Mouse (Mus musculus): ENCODE measurements at regions not wholly inside any gene's neighbourhood (a gene's known extent, or its start where the extent isn't known, plus 50 kb on each side); places are given as distances from the start of the nearest gene placed in this dataset.

- no peak for TF ChIP-seq CTCF (IDR thresholded peaks at IDR 0.05; ENCODE audit: low read depth)
- Histone ChIP-seq H3K4me3 (ENCODE audit: low read length) (no peak overlapping the region), H3K27ac (no peak overlapping the region), H3K4me1 (ENCODE audit: insufficient read depth, low read length) (no peaks in the 10 kb centered on the region), H3K9ac (replicated peaks; ENCODE audit: low read length) (no peak overlapping the region), H3K27me3 (ENCODE audit: insufficient read depth, low read length) (no peaks in the 10 kb centered on the region), H3K9me3 (ENCODE audit: low read length) (no peaks in the 10 kb centered on the region), H3K4me2 (ENCODE audit: low read depth, low read length) (no peak overlapping the region), H3K36me3 (ENCODE audit: insufficient read depth, low read length) (no peaks in the 10 kb centered on the region)
- DNase-seq (ENCODE audit: low spot score), result no peak
- WGBS, result 77% methylated on average over 3 of the region's 3 CpGs
- no peak for ATAC-seq
Observed at GRCm38 (mm10) chr4:40364329-40364728, 85.1 kb upstream of the Ndufb6 start.

DNA sequence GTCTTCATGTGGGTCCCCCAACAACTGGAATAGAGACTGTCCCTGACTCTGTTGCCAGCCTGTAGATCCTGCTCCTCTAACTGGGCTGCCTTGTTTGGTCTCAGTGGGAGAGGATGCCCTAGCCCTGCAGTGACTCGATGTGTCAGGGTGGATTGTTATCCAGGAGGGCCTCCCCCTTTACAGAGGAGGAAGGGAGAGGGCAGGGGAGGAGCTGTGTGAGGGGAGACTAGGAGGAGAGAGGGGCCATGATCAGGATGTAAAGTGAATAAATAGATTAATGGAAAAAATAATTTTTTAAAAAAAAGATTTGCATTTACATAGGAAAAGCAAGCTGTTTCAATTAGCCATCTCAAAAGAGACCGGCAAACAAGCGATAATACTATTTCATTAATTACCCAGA is 80.1 kb upstream of the Ndufb6 start:
- no peak for DNase-seq (ENCODE audit: low spot score)
- no peaks in the 10 kb centered on the region for H3K36me3 ChIP-seq (ENCODE audit: insufficient read depth, low read length)
- H3K27me3 ChIP-seq (ENCODE audit: insufficient read depth, low read length), result no peaks in the 10 kb centered on the region
- no peaks in the 10 kb centered on the region for H3K9me3 ChIP-seq (ENCODE audit: low read length)
- H3K4me3 ChIP-seq (ENCODE audit: low read length), result no peak overlapping the region
- 43% methylated on average over 3 of the region's 3 CpGs for WGBS
- H3K4me2 ChIP-seq (ENCODE audit: low read depth, low read length), result no peak overlapping the region
- no peak overlapping the region for H3K9ac ChIP-seq (replicated peaks; ENCODE audit: low read length)
- no peak overlapping the region for H3K27ac ChIP-seq
- no peak for TF ChIP-seq CTCF (IDR thresholded peaks at IDR 0.05; ENCODE audit: low read depth)
- ATAC-seq, result no peak
- no peaks in the 10 kb centered on the region for H3K4me1 ChIP-seq (ENCODE audit: insufficient read depth, low read length)

DNA sequence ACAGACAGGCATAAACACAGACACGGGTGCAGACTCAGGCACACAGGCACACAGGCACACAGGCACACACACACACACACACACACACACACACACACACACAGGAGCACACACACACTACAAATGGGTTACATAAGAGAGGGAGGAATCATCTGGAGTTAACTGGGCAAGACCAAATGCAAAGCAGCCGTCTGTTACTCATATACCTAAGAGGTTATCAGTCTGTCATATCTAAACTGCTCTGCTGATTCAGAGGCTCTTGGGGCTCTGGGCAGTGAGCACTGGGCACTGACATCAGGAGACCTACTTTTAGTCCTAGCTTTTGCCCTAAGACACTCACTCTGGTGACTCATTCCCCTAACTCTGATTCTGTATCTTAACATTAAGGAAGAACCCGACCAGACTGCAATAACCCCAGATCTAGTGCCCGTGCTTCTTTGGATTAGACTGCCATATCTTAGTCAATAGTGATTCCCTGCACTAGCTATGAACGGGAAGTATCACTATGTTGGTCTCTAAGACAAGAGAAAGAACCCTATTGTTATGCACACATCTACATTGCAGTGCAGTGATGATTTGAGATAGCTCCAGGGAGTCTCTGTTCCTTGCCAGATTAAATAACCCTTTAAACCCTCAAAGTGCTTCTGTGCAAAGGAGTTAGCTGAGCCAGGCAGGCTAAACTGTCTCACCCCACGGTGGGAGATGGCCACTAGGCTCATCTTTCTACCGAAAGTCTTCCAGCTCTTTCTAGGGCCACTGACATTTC is 78.0 kb upstream of the Ndufb6 start:
- no peak overlapping the region for H3K4me3 ChIP-seq (ENCODE audit: low read length)
- H3K9ac ChIP-seq (replicated peaks; ENCODE audit: low read length), result no peak overlapping the region
- TF ChIP-seq CTCF (IDR thresholded peaks at IDR 0.05; ENCODE audit: low read depth), result no peak
- H3K36me3 ChIP-seq (ENCODE audit: insufficient read depth, low read length), result no peaks in the 10 kb centered on the region
- ATAC-seq (no peak), DNase-seq (ENCODE audit: low spot score) (no peak)
- no peak overlapping the region for H3K4me2 ChIP-seq (ENCODE audit: low read depth, low read length)
- no peak overlapping the region for H3K27ac ChIP-seq
- H3K9me3 ChIP-seq (ENCODE audit: low read length), result no peaks in the 10 kb centered on the region
- H3K4me1 ChIP-seq (ENCODE audit: insufficient read depth, low read length), result no peaks in the 10 kb centered on the region
- no peaks in the 10 kb centered on the region for H3K27me3 ChIP-seq (ENCODE audit: insufficient read depth, low read length)
- WGBS, result 56% methylated on average over 7 of the region's 7 CpGs

DNA sequence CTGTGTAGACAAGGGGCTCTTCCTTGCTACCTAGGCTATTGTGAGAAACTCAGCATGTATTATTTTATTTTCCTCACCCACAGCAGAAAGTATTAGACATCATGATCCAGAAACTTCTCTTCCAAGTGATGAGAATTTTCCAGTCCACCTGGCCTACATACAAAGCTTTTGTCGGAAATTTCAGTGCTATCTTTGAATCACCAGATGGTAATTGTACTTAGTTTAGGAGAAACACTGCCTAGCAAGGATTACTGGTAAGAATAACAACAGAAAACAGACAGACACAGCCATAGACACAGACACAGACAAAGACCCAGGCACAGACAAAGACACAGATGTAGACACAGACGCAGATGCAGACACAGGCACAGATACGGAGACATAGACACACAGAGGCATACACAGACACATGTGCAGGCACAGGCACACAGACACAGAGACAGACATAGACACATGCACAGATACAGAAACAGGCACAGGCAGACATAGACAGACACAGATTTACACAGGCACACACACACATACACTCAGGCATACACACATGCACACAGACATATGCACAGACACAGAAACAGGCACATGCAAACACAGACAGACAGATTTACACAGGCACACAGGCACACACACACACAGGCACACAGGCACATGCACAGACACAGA is 76.7 kb upstream of the Ndufb6 start:
- no peaks in the 10 kb centered on the region for H3K36me3 ChIP-seq (ENCODE audit: insufficient read depth, low read length)
- no peak overlapping the region for H3K4me3 ChIP-seq (ENCODE audit: low read length)
- ATAC-seq, result no peak
- H3K4me1 ChIP-seq (ENCODE audit: insufficient read depth, low read length), result no peaks in the 10 kb centered on the region
- WGBS, result 77% methylated on average over 3 of the region's 3 CpGs
- H3K9ac ChIP-seq (replicated peaks; ENCODE audit: low read length), result no peak overlapping the region
- DNase-seq (ENCODE audit: low spot score), result no peak
- H3K27ac ChIP-seq, result no peak overlapping the region
- H3K27me3 ChIP-seq (ENCODE audit: insufficient read depth, low read length), result no peaks in the 10 kb centered on the region
- no peak overlapping the region for H3K4me2 ChIP-seq (ENCODE audit: low read depth, low read length)
- H3K9me3 ChIP-seq (ENCODE audit: low read length), result no peaks in the 10 kb centered on the region
- no peak for TF ChIP-seq CTCF (IDR thresholded peaks at IDR 0.05; ENCODE audit: low read depth)

DNA sequence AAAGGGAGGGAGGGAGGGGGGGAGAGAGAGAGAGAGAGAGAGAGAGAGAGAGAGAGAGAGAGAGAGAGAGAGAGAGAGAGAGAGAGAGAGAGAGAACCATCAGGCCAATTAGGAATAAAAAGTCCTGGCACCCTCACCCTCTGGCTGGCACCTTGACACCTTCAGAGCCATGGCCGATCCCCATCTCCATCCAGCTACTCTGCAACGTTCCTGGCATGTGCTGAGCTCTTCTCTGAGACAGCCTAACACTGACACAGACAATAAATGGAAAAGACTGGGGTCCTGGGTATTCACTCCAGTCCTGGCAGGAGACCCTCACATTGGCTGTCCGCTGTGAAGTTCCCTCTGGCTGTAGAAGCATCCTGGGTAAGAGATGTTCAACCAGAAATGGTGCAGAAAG is 75.2 kb upstream of the Ndufb6 start:
- TF ChIP-seq CTCF (IDR thresholded peaks at IDR 0.05; ENCODE audit: low read depth), result no peak
- Histone ChIP-seq H3K27me3 (ENCODE audit: insufficient read depth, low read length) (no peaks in the 10 kb centered on the region), H3K9ac (replicated peaks; ENCODE audit: low read length) (no peak overlapping the region), H3K4me3 (ENCODE audit: low read length) (no peak overlapping the region), H3K9me3 (ENCODE audit: low read length) (no peaks in the 10 kb centered on the region), H3K4me2 (ENCODE audit: low read depth, low read length) (no peak overlapping the region), H3K4me1 (ENCODE audit: insufficient read depth, low read length) (no peaks in the 10 kb centered on the region), H3K36me3 (ENCODE audit: insufficient read depth, low read length) (no peaks in the 10 kb centered on the region), H3K27ac (no peak overlapping the region)
- DNase-seq (ENCODE audit: low spot score) (no peak), ATAC-seq (no peak)
- WGBS, result 60% methylated on average over 3 of the region's 3 CpGs

DNA sequence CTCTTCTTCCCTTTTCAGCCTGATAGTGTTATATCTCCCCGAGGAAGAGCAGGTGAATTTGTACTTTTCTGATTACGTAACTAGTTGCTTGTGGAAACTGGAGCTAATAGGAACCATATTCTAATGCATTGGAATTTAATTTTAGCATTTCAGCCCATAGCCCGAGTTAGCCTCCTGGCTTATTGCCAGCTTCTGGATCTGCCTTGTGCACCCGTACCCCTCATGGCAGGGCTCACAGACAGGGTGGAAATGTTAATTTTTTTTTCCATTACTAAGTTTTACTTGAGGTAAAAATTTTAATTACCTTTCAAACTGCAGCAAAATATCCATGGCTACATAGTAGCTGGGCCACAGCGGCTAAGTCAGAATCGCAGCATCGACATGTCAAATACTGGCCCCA is 72.4 kb upstream of the Ndufb6 start:
- no peaks in the 10 kb centered on the region for H3K4me1 ChIP-seq (ENCODE audit: insufficient read depth, low read length)
- no peak overlapping the region for H3K27ac ChIP-seq
- DNase-seq (ENCODE audit: low spot score), result no peak
- H3K36me3 ChIP-seq (ENCODE audit: insufficient read depth, low read length), result no peaks in the 10 kb centered on the region
- H3K4me3 ChIP-seq (ENCODE audit: low read length), result no peak overlapping the region
- no peak overlapping the region for H3K4me2 ChIP-seq (ENCODE audit: low read depth, low read length)
- no peak overlapping the region for H3K9ac ChIP-seq (replicated peaks; ENCODE audit: low read length)
- no peaks in the 10 kb centered on the region for H3K9me3 ChIP-seq (ENCODE audit: low read length)
- TF ChIP-seq CTCF (IDR thresholded peaks at IDR 0.05; ENCODE audit: low read depth), result no peak
- ATAC-seq, result no peak
- no peaks in the 10 kb centered on the region for H3K27me3 ChIP-seq (ENCODE audit: insufficient read depth, low read length)
- 64% methylated on average over 7 of the region's 7 CpGs for WGBS

DNA sequence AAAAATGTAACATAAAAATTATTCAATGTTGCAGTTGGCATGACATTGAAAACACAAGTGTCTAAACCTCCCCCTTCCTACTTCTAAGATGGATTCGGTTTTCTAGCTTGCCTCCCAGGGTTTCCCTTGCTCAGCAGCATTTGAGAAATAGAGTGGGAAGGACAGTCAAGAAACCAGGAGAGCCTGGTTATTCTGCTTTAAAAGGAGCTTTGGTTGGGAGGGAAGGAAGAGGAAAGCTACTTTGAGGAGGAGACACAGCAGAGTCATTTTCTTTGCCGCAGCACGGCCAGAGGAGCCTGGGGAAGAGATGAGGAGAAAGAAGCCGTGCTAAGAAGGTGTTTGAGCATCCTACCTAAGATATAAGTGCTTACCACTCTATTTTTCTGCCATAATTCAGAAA is 71.9 kb upstream of the Ndufb6 start:
- Histone ChIP-seq H3K36me3 (ENCODE audit: insufficient read depth, low read length) (no peaks in the 10 kb centered on the region), H3K4me1 (ENCODE audit: insufficient read depth, low read length) (no peaks in the 10 kb centered on the region), H3K27me3 (ENCODE audit: insufficient read depth, low read length) (no peaks in the 10 kb centered on the region), H3K9ac (replicated peaks; ENCODE audit: low read length) (no peak overlapping the region), H3K4me2 (ENCODE audit: low read depth, low read length) (no peak overlapping the region), H3K27ac (no peak overlapping the region), H3K9me3 (ENCODE audit: low read length) (no peaks in the 10 kb centered on the region), H3K4me3 (ENCODE audit: low read length) (no peak overlapping the region)
- whole genome bisulfite sequencing, result 73% methylated on average over 4 of the region's 4 CpGs
- TF ChIP-seq CTCF (IDR thresholded peaks at IDR 0.05; ENCODE audit: low read depth), result no peak
- ATAC-seq (no peak), DNase-seq (ENCODE audit: low spot score) (no peak)

Data from hindbrain, postnatal 0 days (tissue).